Mouse (Mus musculus) Patski (cell line): ENCODE data around the gene Tbpl2. TPM values are rescaled to one million over a fixed set of nuclear protein-coding genes. Genes with fewer than 3 reads are reported as not detected.

Experiments
- ATAC-seq: fragments of 100-300 bp; one replicate; pipeline ENCODE4 v1.8.0; 2021
- CTCF ChIA-PET: fragments of 350-600 bp; sonication (Branson Sonifier 250); formaldehyde crosslinking; loops from one replicate; lab custom pipeline; 2022; ENCODE audit warnings: inconsistent platforms; lab: Charles Lee
- POLR2A ChIA-PET: fragments of 350-600 bp; sonication (Branson Sonifier 250); formaldehyde crosslinking; loops from one replicate; lab custom pipeline; 2022; ENCODE audit warnings: antibody characterized with exemption, inconsistent platforms; lab: Charles Lee
- DNase-seq: peaks from one replicate; pipeline ENCODE4 v3.0.0-alpha.2; 2011; ENCODE audit warnings: low read depth, low spot score
- H3K27me3 ChIP-seq: fragments of 371-371 bp; one replicate; pipeline ENCODE4 v1.5.1; 2021
- CTCF ChIP-seq: fragments of 100-300 bp; IDR thresholded peaks from one replicate; pipeline ENCODE4 v1.5.1; 2021
- in situ Hi-C: fragments of 300-500 bp; cut with MboI; formaldehyde crosslinking; loops from 3 replicates; pipeline ENCODE4 v1.11.1; 2018; ENCODE audit warnings: low pct_unique_long_range_greater_than_20kb, mixed read lengths
- polyA plus RNA-seq: library from polyadenylated mRNA; unstranded; gene quantifications from one replicate; pipeline ENCODE4 v1.2.3, GENCODE M21; 2021

Tbpl2 gene
- polyA plus RNA-seq: 0.12 TPM

DNA sequence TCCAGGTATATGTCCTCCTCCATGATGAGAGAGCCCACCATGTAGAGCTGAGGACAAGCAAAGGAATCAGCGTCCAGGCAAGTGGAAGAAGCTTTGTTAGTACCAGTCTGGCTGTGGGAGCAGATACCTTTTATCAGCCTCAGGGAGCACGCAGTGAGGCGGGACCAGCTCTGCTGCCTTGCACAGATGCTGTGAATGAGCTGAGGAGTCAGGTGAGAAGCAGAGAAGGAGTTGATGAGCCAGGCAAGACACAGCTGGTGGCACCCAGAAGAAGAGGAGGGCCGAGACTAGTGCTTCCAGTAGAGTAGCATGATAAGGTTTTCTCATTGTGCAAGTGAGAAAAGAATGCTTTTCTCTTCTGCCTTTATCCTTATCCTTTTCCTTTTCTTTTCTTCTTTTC, at the start of gene Tbpl2:
Gene Tbpl2 (minus strand): TSS at position 101 of the 400 bp plus-strand sequence.
- in situ Hi-C loops: loop anchor here (25.0 kb wide), 1 partner anchor 291 kb away; no protein-coding TSS in a partner anchor
- no peak for DNase-seq
- ChIA-PET POLR2A (no interaction called here), CTCF (no interaction called here)
- no peak for TF ChIP-seq CTCF
- H3K27me3 ChIP-seq: no peaks in the 10 kb centered on the region
- ATAC-seq: no peak

DNA sequence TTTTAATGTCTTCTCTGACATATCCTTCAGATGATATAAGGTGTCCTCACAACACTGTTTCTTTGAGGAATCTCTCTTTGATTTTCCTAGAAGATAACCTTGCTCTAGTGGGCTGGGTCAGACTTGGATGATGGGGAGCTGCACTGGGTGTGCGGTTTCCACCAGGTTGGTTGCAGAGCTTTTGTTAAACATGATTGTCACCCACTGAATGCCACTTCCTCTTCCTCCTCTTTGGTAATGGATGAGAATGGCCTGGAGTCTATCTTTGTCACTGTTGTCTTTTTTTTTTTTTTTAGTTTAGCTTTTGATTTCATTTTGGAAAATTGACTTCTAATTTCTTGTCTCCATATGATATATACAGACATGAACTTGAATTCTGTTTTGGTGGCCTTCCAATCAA, 38.0 kb upstream of the Tbpl2 start:
- H3K27me3 ChIP-seq: no peaks in the 10 kb centered on the region
- ATAC-seq (no peak), DNase-seq (no peak)
- CTCF ChIA-PET: no interaction called here
- in situ Hi-C loops: no loop called here
- POLR2A ChIA-PET: interaction anchor here (0.7 kb wide), 1 partner anchor 654 kb away, joined by 3 read pairs; no protein-coding TSS in a partner anchor
- TF ChIP-seq CTCF: no peak

DNA sequence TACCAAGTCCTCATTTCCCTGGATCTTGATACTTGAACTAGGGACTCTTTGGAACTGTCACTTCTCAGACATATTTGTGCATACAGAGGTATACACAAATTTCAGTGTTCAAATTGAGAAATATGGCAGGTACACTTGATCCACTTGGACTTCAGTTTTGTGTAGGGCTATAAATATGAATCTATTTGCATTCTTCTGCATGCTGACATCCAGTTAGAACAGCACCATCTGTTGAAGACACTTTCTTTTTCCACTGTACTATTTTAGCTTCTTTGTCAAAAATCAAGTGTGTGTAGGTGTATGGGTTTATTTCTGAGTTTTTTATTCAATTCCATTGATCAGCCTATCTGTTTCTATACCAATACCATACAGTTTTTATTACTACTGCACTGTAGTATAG, 12.7 kb upstream of the Tbpl2 start:
- H3K27me3 ChIP-seq: no peaks in the 10 kb centered on the region
- TF ChIP-seq CTCF: no peak
- ChIA-PET CTCF (interaction anchor here (0.7 kb wide), 1 partner anchor 178 kb away, joined by 3 read pairs; no protein-coding TSS in a partner anchor), POLR2A (no interaction called here)
- ATAC-seq (no peak), DNase-seq (no peak)
- in situ Hi-C loops: no loop called here

DNA sequence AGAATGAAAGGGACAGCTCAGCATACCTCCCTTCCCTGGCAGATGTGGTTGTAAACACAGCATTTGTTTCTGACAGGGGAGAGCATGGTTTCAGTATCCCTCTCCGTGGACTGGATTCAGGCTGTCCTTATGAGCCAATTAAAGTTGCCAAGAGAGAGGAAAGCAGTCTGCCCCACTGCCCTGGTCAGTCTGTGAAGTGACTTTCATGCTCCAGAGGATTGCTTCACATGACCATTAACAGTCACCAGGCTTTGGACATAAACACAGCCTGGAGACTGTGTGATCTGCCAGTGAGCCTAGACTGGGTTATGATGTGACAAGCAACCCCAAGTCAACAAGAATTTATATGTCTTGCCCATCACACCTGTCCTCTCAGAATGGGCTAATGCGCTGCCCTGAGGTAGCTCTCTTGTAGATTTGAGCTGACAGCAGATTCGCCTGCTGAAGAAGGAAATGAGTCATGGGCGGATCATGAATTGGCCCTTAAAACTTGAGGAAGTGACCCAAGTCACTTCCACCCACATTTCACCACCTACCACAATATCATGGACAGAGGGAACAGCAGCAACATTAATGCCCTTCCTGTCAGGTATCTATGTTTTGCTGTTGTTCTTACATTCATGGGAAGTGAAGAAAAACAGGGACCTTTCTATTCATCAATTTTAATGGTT, 7.4 kb upstream of the Tbpl2 start:
- in situ Hi-C loops: no loop called here
- ChIA-PET CTCF (no interaction called here), POLR2A (no interaction called here)
- H3K27me3 ChIP-seq: no peaks in the 10 kb centered on the region
- ATAC-seq (no peak), DNase-seq (no peak)
- TF ChIP-seq CTCF: no peak

DNA sequence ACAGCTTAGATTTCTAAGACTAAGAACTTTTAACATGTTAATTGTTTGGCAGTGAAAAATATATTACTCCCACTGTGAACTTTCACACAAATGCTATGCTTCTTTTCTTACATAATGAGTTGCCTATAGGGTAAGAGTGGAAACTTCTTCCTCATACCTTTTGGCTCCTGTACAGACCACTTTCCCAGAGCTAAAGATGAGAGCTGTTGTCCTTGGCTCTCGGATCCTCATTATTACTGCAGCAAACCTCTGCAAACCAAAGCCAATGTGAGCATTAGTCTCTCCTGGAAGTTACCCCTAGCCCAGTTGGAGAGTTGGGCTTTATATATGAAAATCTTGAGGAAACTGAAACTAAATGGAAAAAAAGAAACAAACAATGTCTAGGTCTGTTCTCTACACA, 5.5 kb downstream of the Tbpl2 start:
- in situ Hi-C loops: loop anchor here (25.0 kb wide), 1 partner anchor 296 kb away; no protein-coding TSS in a partner anchor
- TF ChIP-seq CTCF: no peak
- CTCF ChIA-PET: no interaction called here
- POLR2A ChIA-PET: no interaction called here
- H3K27me3 ChIP-seq: no peaks in the 10 kb centered on the region
- DNase-seq (no peak), ATAC-seq (no peak)

DNA sequence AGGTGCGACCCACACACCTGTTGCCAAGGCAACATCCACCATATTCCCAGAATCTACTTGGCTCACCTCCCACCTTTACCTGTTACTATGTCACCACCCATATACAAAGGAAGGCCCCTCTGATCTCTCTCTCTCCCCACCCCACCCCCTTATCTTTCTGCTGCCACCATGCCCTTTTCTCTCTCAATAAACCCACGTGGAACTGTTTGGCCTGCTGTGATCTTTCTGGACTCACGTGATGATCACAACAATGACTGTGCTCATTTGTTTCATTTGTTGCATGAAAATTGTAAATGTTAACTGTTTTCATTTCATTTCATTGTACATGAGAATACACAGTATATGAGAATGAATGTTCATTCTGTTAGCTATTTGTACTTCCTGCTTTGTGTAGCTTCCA, 45.9 kb downstream of the Tbpl2 start:
- TF ChIP-seq CTCF: no peak
- no peaks in the 10 kb centered on the region for H3K27me3 ChIP-seq
- ATAC-seq (no peak), DNase-seq (no peak)
- ChIA-PET POLR2A (no interaction called here), CTCF (no interaction called here)
- in situ Hi-C loops: no loop called here

DNA sequence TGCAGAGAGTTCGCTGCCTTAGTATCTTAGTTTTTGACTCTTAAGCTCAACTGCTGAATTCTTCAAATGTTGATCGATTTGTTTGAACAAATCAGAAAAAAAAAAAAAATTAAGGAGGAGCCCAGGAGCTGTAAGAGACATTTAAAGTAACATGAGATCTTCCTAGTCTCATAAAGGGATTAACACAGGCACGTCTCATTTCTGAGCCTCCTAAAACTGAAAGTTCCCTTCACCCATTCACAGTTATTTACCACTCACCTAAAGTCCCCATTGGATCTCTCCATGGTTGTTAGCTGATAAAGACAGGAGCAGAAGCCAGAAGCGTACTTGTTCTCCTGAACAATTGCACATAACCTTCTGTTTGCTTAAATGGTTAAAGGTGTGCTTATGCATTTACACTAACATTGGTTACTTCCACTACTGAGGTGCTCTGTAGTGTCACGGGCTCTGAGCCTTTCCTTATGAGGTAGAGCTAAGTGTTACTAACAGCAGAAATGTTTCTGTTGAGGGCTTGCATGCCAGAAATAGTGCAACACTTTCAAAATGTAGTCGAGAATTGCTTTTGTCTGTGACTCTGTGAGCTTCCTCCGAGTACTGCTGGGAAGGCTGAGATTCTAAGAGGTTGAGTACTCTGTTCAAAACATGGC, 46.9 kb downstream of the Tbpl2 start, which contains the start of gene Hnmt:
Gene Hnmt (minus strand): TSS at position 51 of the 647 bp plus-strand sequence.
- ATAC-seq: no peak
- in situ Hi-C loops: no loop called here
- H3K27me3 ChIP-seq: no peaks in the 10 kb centered on the region
- no peak for TF ChIP-seq CTCF
- ChIA-PET CTCF (interaction anchor here (1.5 kb wide), 1 partner anchor 12 kb away, joined by 3 read pairs; no protein-coding TSS in a partner anchor), POLR2A (no interaction called here)
- DNase-seq: no peak

- ChIA-PET CTCF (interaction anchor here (1.3 to 1.5 kb wide), 2 partner anchors 9 to 13 kb away, joined by 3 to 4 read pairs; no protein-coding TSS in a partner anchor), POLR2A (no interaction called here)
- DNase-seq: no peak
- in situ Hi-C loops: no loop called here
- no peaks in the 10 kb centered on the region for H3K27me3 ChIP-seq
- no peak for TF ChIP-seq CTCF
- no peak for ATAC-seq
Measured at GRCm38 (mm10) chr2:24048480-24049097, 47.8 kb downstream of the Tbpl2 start.

DNA sequence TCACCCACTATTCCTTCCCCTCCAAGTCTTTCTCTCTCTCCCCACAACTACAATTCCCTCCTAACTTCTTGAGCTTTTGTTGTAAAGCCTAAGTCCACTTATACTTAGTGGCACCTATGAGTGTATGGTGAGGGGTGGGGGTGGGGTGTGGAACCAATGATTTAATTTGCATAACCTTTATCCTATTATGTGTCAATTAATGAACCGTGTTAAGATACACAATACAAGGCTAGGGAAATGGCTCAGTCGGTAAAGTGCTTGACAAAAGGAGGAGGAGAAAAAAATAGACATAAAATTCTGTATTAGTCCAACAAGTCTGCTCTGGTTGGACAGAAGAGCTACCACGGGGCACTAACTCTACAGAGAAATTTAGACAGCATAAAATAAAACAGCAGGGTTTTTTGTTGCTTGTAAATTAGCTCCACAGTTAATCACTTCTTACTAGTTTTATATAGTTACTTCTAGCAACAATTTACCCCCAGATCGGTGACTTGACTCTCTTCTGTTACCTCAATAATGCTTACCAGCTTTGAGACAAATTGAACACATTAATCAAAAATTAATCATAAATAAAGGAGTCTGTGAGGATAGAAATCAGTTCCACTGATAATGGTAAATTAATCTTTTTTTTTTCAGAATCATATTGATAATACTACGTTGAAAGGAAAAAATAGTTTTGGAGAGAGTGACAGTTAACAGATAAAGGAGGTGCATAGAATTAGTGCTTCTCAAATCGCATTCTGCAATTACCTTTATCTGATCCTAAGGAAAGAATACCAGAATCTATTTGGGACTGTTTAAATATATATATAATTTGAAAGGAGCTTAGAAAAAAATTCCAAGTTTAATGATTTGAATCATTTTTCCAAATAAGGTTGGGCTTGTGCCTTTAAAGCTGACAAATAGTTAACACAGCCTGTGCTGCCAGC, 48.6 kb downstream of the Tbpl2 start:
- DNase-seq (no peak), ATAC-seq (no peak)
- in situ Hi-C loops: no loop called here
- H3K27me3 ChIP-seq: no peaks in the 10 kb centered on the region
- CTCF ChIA-PET: interaction anchor here (1.1 to 1.3 kb wide), 2 partner anchors 8 to 10 kb away, joined by 3 to 4 read pairs; no protein-coding TSS in a partner anchor
- POLR2A ChIA-PET: no interaction called here
- TF ChIP-seq CTCF: no peak

DNA sequence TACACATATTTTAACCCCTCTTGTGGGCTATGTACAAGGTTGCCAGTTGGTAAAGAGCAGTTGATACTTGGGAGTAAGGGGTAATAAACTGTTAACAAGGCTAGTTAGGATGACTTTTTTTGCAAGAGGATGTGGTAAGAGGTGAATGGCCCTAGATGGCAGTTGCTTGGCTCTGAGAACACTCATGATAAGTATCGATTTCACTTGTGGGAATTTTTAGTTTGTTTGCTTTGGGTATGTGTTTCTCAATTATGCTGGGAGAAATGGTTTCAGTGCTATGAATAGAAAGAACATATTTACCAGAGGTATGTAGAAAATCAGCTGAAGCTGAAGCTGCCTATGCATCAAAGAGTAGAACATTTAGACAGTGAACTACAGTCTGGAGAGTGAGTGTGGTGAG, 53.5 kb downstream of the Tbpl2 start:
- CTCF ChIA-PET: interaction anchor here (1.7 kb wide), 1 partner anchor 15 kb away, joined by 3 read pairs; no protein-coding TSS in a partner anchor
- H3K27me3 ChIP-seq: no peaks in the 10 kb centered on the region
- POLR2A ChIA-PET: no interaction called here
- no peak for TF ChIP-seq CTCF
- in situ Hi-C loops: no loop called here
- ATAC-seq: no peak
- DNase-seq: no peak
